Mouse (Mus musculus): ENCODE results near the gene Pde2a. TPM values are rescaled to one million over a fixed set of nuclear protein-coding genes. Genes with fewer than 3 reads are reported as not detected.
A peak's percentile ranks its signal among the peaks of the same experiment; 100 is the strongest.

Pde2a gene
- polyA plus RNA-seq, 2 experiments: 3.0 to 6.6 TPM

GRCm38 (mm10) chr7:101419013-101419770 is 2.3 kb upstream of the Pde2a start:
- no peak overlapping the region for H3K4me3 ChIP-seq (ENCODE audit: insufficient read depth in 1 of 2, low read depth in 2 of 2, low read length in 2 of 2)
- H3K27me3 ChIP-seq (ENCODE audit: control insufficient read depth, insufficient read depth, low read length): no peaks in the 10 kb centered on the region; the same call in 1 of the 2 replicates
- no peak overlapping the region for H3K9ac ChIP-seq (replicated peaks)
- WGBS (ENCODE audit: insufficient replicate concordance): 5% methylated on average over 27 of the region's 27 CpGs
- no peak for TF ChIP-seq EP300 (IDR thresholded peaks at IDR 0.05; ENCODE audit: low read depth)
- no peak for TF ChIP-seq CTCF (IDR thresholded peaks at IDR 0.05; ENCODE audit: low read depth)
- H3K4me1 ChIP-seq (replicated peaks; ENCODE audit: control insufficient read depth in 2 of 2, insufficient read depth in 2 of 2, low read length in 1 of 2): peaks cover 9 to 21% of the 10 kb centered on the region in 2 experiments; a peak in 3 of 4 replicates
- H3K9me3 ChIP-seq (ENCODE audit: control insufficient read depth, low read length): no peaks in the 10 kb centered on the region
- no peak overlapping the region for H3K27ac ChIP-seq
- DNase-seq (ENCODE audit: low read depth in 3 of 3, low spot score in 3 of 3) (no peak), ATAC-seq (ENCODE audit: insufficient read depth) (no peak)
- H3K4me2 ChIP-seq (ENCODE audit: low read depth): no peak overlapping the region
- no peaks in the 10 kb centered on the region for H3K36me3 ChIP-seq (replicated peaks; ENCODE audit: control insufficient read depth, insufficient read depth, low read depth)

DNA sequence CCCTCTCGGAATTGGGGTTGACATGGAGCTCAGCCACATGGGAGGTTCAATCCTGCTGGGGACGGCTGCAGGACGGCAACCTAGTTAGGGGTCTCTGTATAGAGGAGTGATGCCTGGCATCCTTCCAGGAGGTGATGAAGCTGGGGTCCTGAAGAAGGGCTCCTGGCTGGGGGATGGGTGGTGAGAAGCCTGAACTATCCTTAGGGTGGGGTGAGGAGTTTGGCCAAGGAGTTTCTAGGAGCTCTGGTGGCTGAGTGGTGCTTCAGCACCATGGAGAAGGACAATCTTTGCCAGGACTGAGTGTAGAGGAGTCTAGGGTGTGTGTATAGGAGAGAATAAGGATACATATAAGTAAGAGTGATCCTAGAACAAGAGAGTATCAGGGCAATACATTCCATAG is 578 bp downstream of the Pde2a start:
- ATAC-seq (ENCODE audit: insufficient read depth): no peak
- Histone ChIP-seq H3K27ac (no peak overlapping the region), H3K9me3 (ENCODE audit: control insufficient read depth, low read length) (no peaks in the 10 kb centered on the region), H3K4me1 (replicated peaks; ENCODE audit: control insufficient read depth in 2 of 2, insufficient read depth in 2 of 2, low read length in 1 of 2) (peaks cover 0 to 5% of the 10 kb centered on the region in 2 experiments; a peak in 2 of 4 replicates), H3K4me2 (ENCODE audit: low read depth) (peak overlapping the region; percentile 21; the same call in 1 of the 2 replicates), H3K36me3 (replicated peaks; ENCODE audit: control insufficient read depth, insufficient read depth, low read depth) (no peaks in the 10 kb centered on the region), H3K9ac (replicated peaks) (no peak overlapping the region), H3K27me3 (ENCODE audit: control insufficient read depth, insufficient read depth, low read length) (no peaks in the 10 kb centered on the region; the same call in 1 of the 2 replicates), H3K4me3 (ENCODE audit: insufficient read depth in 1 of 2, low read depth in 2 of 2, low read length in 2 of 2) (no peak overlapping the region)
- TF ChIP-seq CTCF (IDR thresholded peaks at IDR 0.05; ENCODE audit: low read depth) (no peak), EP300 (IDR thresholded peaks at IDR 0.05; ENCODE audit: low read depth) (no peak)
- WGBS (ENCODE audit: insufficient replicate concordance): 35% methylated on average over 3 of the region's 3 CpGs
- DNase-seq (ENCODE audit: low read depth in 3 of 3, low spot score in 3 of 3): peak in 1 of 3 experiments; percentile 7

DNA sequence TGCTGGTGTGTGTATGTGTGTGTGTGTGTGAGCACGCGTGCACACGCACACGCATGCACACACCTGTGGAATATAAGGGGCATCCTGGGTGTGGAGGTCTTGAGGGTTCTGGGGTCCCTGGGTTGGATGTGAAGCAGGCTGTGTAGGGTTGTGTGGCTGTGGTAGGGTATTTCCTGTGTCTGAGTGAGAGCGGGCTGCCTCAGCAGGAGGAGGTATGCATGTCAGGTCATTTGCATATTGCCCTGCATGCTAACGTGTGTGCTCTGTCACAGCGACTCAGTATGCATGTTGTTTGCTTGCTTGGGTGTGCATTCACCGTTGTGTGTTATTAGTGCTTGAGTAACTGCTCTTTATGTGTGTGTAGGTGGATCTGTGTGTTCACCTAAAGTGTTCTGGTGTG is 1.2 kb downstream of the Pde2a start:
- DNase-seq (ENCODE audit: low read depth in 3 of 3, low spot score in 3 of 3) (no peak), ATAC-seq (ENCODE audit: insufficient read depth) (no peak)
- Histone ChIP-seq H3K4me2 (ENCODE audit: low read depth) (no peak overlapping the region), H3K4me3 (ENCODE audit: insufficient read depth in 1 of 2, low read depth in 2 of 2, low read length in 2 of 2) (no peak overlapping the region), H3K36me3 (replicated peaks; ENCODE audit: control insufficient read depth, insufficient read depth, low read depth) (no peaks in the 10 kb centered on the region), H3K27ac (no peak overlapping the region), H3K4me1 (replicated peaks; ENCODE audit: control insufficient read depth in 2 of 2, insufficient read depth in 2 of 2, low read length in 1 of 2) (peaks cover 0 to 5% of the 10 kb centered on the region in 2 experiments; a peak in 2 of 4 replicates), H3K9ac (replicated peaks) (no peak overlapping the region), H3K27me3 (ENCODE audit: control insufficient read depth, insufficient read depth, low read length) (no peaks in the 10 kb centered on the region; the same call in 1 of the 2 replicates), H3K9me3 (ENCODE audit: control insufficient read depth, low read length) (no peaks in the 10 kb centered on the region)
- 66% methylated on average over 8 of the region's 8 CpGs for WGBS (ENCODE audit: insufficient replicate concordance)
- no peak for TF ChIP-seq CTCF (IDR thresholded peaks at IDR 0.05; ENCODE audit: low read depth)
- TF ChIP-seq EP300 (IDR thresholded peaks at IDR 0.05; ENCODE audit: low read depth): no peak

DNA sequence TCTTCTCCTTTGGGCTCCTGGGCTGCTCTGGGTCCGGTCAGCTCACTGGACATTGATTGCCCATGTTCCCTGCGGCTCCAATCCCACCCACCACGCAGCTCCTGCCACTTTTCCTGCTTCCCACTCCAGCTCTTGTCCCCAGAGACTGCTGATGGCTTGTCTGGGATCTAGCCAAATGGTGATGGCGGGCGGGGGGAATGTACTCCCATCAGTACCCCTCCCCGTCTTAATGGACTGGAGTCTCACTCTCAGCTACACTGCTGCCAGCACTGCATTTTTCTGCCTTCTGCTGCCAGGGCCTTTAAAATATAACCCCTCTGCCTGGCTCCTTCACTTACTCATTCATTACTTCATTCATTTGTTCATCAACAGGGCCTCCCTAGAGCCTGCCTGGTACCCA is 2.5 kb downstream of the Pde2a start:
- no peak for ATAC-seq (ENCODE audit: insufficient read depth)
- H3K9ac ChIP-seq (replicated peaks): no peak overlapping the region

DNA sequence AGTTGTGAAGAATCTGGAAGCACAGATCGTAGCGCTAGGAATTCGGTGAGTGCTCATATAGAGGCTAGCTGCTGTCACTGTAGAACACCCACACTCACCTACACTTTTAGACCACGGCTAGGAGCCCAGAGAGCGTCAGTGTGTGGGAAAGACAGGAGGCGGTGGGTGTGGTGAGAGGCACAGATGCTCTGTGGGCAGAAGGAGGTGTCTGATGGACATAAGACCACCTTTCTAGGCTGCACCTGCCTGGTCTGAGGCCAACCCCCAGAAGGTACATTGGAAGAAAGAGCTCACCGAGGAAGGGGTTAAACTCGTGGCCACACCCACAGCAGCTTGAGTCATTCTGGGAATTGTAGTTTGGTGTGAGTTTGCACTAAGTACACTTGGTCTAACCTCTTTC is 5.2 kb downstream of the Pde2a start:
- no peak overlapping the region for H3K27ac ChIP-seq
- DNase-seq (ENCODE audit: low read depth in 3 of 3, low spot score in 3 of 3): no peak
- no peak for TF ChIP-seq EP300 (IDR thresholded peaks at IDR 0.05; ENCODE audit: low read depth)
- no peak for TF ChIP-seq CTCF (IDR thresholded peaks at IDR 0.05; ENCODE audit: low read depth)
- no peaks in the 10 kb centered on the region; the same call in 1 of the 2 replicates for H3K27me3 ChIP-seq (ENCODE audit: control insufficient read depth, insufficient read depth, low read length)
- no peak overlapping the region for H3K4me3 ChIP-seq (ENCODE audit: insufficient read depth in 1 of 2, low read depth in 2 of 2, low read length in 2 of 2)
- no peaks in the 10 kb centered on the region for H3K9me3 ChIP-seq (ENCODE audit: control insufficient read depth, low read length)
- H3K4me2 ChIP-seq (ENCODE audit: low read depth): no peak overlapping the region
- H3K36me3 ChIP-seq (replicated peaks; ENCODE audit: control insufficient read depth, insufficient read depth, low read depth): no peaks in the 10 kb centered on the region
- H3K9ac ChIP-seq (replicated peaks): no peak overlapping the region
- H3K4me1 ChIP-seq (replicated peaks; ENCODE audit: control insufficient read depth in 2 of 2, insufficient read depth in 2 of 2, low read length in 1 of 2): no peaks in the 10 kb centered on the region; a peak in 1 of 4 replicates
- 58% methylated on average over 8 of the region's 8 CpGs for WGBS (ENCODE audit: insufficient replicate concordance)
- ATAC-seq (ENCODE audit: insufficient read depth): no peak

More for the DNA sequence above, 2.5 kb downstream of the Pde2a start:
- Histone ChIP-seq H3K4me1 (replicated peaks; ENCODE audit: control insufficient read depth in 2 of 2, insufficient read depth in 2 of 2, low read length in 1 of 2) (peaks cover 0 to 5% of the 10 kb centered on the region in 2 experiments; a peak in 2 of 4 replicates), H3K27ac (no peak overlapping the region), H3K4me3 (ENCODE audit: insufficient read depth in 1 of 2, low read depth in 2 of 2, low read length in 2 of 2) (no peak overlapping the region), H3K27me3 (ENCODE audit: control insufficient read depth, insufficient read depth, low read length) (no peaks in the 10 kb centered on the region; the same call in 1 of the 2 replicates), H3K36me3 (replicated peaks; ENCODE audit: control insufficient read depth, insufficient read depth, low read depth) (no peaks in the 10 kb centered on the region), H3K9me3 (ENCODE audit: control insufficient read depth, low read length) (no peaks in the 10 kb centered on the region), H3K4me2 (ENCODE audit: low read depth) (no peak overlapping the region)
- DNase-seq (ENCODE audit: low read depth in 3 of 3, low spot score in 3 of 3): no peak
- 53% methylated on average over 6 of the region's 6 CpGs for WGBS (ENCODE audit: insufficient replicate concordance)
- no peak for TF ChIP-seq EP300 (IDR thresholded peaks at IDR 0.05; ENCODE audit: low read depth)
- no peak for TF ChIP-seq CTCF (IDR thresholded peaks at IDR 0.05; ENCODE audit: low read depth)
